Mouse (Mus musculus): ENCODE results near the gene Crkl. TPM values are rescaled to one million over a fixed set of nuclear protein-coding genes. Genes with fewer than 3 reads are reported as not detected.

The Crkl gene
- polyA plus RNA-seq, 1 experiment = 14.8 TPM

DNA sequence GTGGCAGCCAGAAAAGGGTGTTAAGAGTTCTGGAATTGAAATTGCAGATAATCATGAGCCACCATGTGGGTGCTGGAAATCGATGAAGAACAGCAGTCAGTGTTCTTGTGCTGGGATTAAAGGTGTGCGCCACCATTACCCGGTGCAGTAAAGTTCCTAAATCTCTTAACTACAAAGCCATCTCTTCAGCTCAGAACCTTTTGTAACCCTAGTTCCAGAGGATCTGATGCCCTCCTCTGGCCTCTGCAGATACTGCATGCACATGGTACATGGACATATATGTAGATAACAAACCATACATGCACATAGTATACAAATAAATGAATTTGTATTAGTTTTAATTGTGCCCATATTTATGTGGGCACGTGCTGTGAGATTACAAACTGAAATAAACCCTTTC lies 8.5 kb downstream of the Crkl start:
- Histone ChIP-seq H3K4me3 (no peak overlapping the region), H3ac (ENCODE audit: control insufficient read depth, insufficient read length) (no peak overlapping the region), H3K4me2 (ENCODE audit: low read depth) (no peak overlapping the region), H3K79me2 (ENCODE audit: control insufficient read depth, insufficient read depth) (peaks cover 99% of the 10 kb centered on the region), H3K36me3 (ENCODE audit: control insufficient read depth, insufficient read depth) (peaks cover 7% of the 10 kb centered on the region), H3K27me3 (ENCODE audit: control insufficient read depth, insufficient read depth, insufficient read length) (no peaks in the 10 kb centered on the region)
- TF ChIP-seq MYOG (IDR thresholded peaks at IDR 0.05; ENCODE audit: control insufficient read depth in 1 of 3, insufficient read depth in 1 of 3, insufficient read length in 2 of 3, low read depth in 2 of 3) (no peak), USF1 (IDR thresholded peaks at IDR 0.05; ENCODE audit: low read depth) (no peak), POLR2A (IDR thresholded peaks at IDR 0.05; ENCODE audit: insufficient read length, low read depth) (no peak), POLR2AphosphoS2 (IDR thresholded peaks at IDR 0.05; ENCODE audit: insufficient read length, low read depth) (no peak)

DNA sequence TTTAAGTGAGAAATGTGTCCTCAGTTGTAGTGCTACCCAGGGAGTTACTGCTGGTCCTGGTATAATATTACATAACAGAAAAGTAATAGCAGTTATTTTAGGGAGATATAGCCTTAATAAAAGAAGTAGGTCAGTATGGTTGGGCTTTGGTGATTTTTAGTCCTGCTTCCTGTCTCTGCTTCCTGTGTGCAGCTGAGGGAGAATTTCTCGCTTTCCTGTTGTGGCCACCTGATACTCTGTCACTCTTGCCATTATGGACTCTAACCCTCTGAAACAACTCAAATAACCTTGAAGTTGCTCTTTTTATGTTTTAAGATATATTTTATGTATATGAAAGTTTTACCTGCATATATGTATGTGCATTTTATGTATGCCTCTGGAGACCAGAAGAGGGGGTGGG lies 9.8 kb downstream of the Crkl start:
- H3K79me2 ChIP-seq (ENCODE audit: control insufficient read depth, insufficient read depth) = peaks cover 99% of the 10 kb centered on the region
- peaks cover 7% of the 10 kb centered on the region for H3K36me3 ChIP-seq (ENCODE audit: control insufficient read depth, insufficient read depth)
- H3ac ChIP-seq (ENCODE audit: control insufficient read depth, insufficient read length) = no peak overlapping the region
- H3K4me3 ChIP-seq = no peak overlapping the region
- TF ChIP-seq TCF12 (IDR thresholded peaks at IDR 0.05; ENCODE audit: insufficient read depth, poor library complexity, severe bottlenecking) (no peak), MYOD1 (IDR thresholded peaks at IDR 0.05; ENCODE audit: control insufficient read depth in 1 of 3, insufficient read length in 2 of 3, low read depth in 2 of 3) (no peak), CEBPB (IDR thresholded peaks at IDR 0.05; ENCODE audit: insufficient read depth, poor library complexity, severe bottlenecking) (no peak), TCF3 (IDR thresholded peaks at IDR 0.05; ENCODE audit: insufficient read length, low read depth) (no peak), USF1 (IDR thresholded peaks at IDR 0.05; ENCODE audit: low read depth) (no peak), E2F4 (IDR thresholded peaks at IDR 0.05; ENCODE audit: insufficient read depth) (no peak), POLR2AphosphoS2 (IDR thresholded peaks at IDR 0.05; ENCODE audit: insufficient read length, low read depth) (no peak)
- no peaks in the 10 kb centered on the region for H3K27me3 ChIP-seq (ENCODE audit: control insufficient read depth, insufficient read depth, insufficient read length)
- no peak overlapping the region for H3K4me2 ChIP-seq (ENCODE audit: low read depth)

DNA sequence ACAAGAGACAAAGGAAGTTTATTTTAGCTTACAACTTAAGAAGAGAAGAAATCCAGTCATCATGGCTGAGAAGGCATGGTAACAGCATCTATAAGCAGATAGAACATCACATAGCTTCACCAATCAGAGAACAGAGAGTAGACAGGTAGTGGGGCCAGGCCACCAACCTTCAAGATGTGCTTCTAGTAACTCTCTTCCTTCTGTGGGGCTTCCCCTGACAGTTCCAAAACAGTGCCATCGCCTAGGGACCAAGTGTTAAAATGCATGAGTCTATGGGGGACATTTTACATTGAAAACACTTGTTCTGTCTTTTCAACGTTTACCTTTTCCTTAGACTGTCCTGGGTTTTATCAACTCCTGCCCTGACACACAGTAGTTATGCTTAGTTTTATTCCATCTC lies 11.4 kb downstream of the Crkl start:
- peaks cover 91% of the 10 kb centered on the region for H3K79me2 ChIP-seq (ENCODE audit: control insufficient read depth, insufficient read depth)
- no peak overlapping the region for H3K4me2 ChIP-seq (ENCODE audit: low read depth)
- no peak overlapping the region for H3K4me3 ChIP-seq
- no peak for TF ChIP-seq USF1 (IDR thresholded peaks at IDR 0.05; ENCODE audit: low read depth)
- TF ChIP-seq SRF (IDR thresholded peaks at IDR 0.05; ENCODE audit: control insufficient read depth, insufficient read length, low read depth) = no peak
- TF ChIP-seq TCF12 (IDR thresholded peaks at IDR 0.05; ENCODE audit: insufficient read depth, poor library complexity, severe bottlenecking) = no peak
- TF ChIP-seq MYOG (IDR thresholded peaks at IDR 0.05; ENCODE audit: control insufficient read depth in 1 of 3, insufficient read depth in 1 of 3, insufficient read length in 2 of 3, low read depth in 2 of 3) = no peak
- no peak for TF ChIP-seq CEBPB (IDR thresholded peaks at IDR 0.05; ENCODE audit: insufficient read depth, poor library complexity, severe bottlenecking)
- no peak for TF ChIP-seq TCF3 (IDR thresholded peaks at IDR 0.05; ENCODE audit: insufficient read length, low read depth)
- no peak for TF ChIP-seq REST (IDR thresholded peaks at IDR 0.05; ENCODE audit: insufficient read depth, insufficient read length)
- TF ChIP-seq POLR2AphosphoS2 (IDR thresholded peaks at IDR 0.05; ENCODE audit: insufficient read length, low read depth) = no peak
- TF ChIP-seq E2F4 (IDR thresholded peaks at IDR 0.05; ENCODE audit: insufficient read depth) = no peak
- TF ChIP-seq MYOD1 (IDR thresholded peaks at IDR 0.05; ENCODE audit: control insufficient read depth in 1 of 3, insufficient read length in 2 of 3, low read depth in 2 of 3) = no peak
- no peak for TF ChIP-seq MAX (IDR thresholded peaks at IDR 0.05; ENCODE audit: low read depth)
- TF ChIP-seq POLR2A (IDR thresholded peaks at IDR 0.05; ENCODE audit: insufficient read length, low read depth) = no peak
- H3K36me3 ChIP-seq (ENCODE audit: control insufficient read depth, insufficient read depth) = peaks cover 7% of the 10 kb centered on the region
- H3K27me3 ChIP-seq (ENCODE audit: control insufficient read depth, insufficient read depth, insufficient read length) = no peaks in the 10 kb centered on the region
- H3ac ChIP-seq (ENCODE audit: control insufficient read depth, insufficient read length) = no peak overlapping the region

DNA sequence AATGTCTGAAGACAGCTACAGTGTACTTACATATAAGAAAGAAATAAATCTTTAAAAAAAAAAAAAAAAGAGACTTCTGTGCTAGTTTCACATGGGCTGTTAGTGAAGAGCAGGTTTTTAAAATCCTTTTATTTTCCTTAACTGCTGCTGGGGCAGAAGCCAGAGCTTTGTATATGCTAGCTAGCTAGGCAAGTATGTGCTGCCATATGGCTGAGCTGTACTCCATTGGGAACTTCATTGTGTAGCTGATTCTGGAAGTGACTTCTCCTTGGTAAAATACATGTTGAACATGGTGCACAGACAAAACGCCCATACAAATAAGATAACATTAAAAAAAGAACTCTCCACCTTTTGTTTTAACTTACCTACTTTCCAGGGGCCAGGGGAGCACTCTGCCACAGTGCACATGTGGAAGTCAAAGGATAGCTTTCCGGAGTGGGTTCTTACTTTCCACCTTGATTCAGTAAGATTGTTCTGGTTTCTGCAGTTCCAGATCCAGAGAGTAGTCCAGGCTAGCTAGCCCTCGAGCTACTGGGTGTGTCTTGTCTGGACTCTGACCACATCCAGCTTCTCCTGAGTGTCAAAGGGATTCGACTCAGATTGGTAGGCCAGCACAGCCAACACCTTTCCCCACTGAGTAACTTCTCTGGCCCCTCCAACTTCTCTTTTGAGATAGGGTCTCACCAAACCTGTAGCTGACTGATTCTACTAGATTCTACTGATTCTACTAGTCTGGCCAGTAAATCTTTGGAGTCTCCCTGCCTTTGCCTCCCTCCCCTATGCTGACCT lies 15.3 kb downstream of the Crkl start:
- peaks cover 86% of the 10 kb centered on the region for H3K79me2 ChIP-seq (ENCODE audit: control insufficient read depth, insufficient read depth)
- no peak overlapping the region for H3K4me2 ChIP-seq (ENCODE audit: low read depth)
- H3K36me3 ChIP-seq (ENCODE audit: control insufficient read depth, insufficient read depth) = peaks cover 12% of the 10 kb centered on the region

More for the DNA sequence above, 15.3 kb downstream of the Crkl start:
- TF ChIP-seq POLR2A (IDR thresholded peaks at IDR 0.05; ENCODE audit: insufficient read length, low read depth) = no peak
- TF ChIP-seq USF1 (IDR thresholded peaks at IDR 0.05; ENCODE audit: low read depth) = no peak
- TF ChIP-seq CEBPB (IDR thresholded peaks at IDR 0.05; ENCODE audit: insufficient read depth, poor library complexity, severe bottlenecking) = no peak
- TF ChIP-seq MAX (IDR thresholded peaks at IDR 0.05; ENCODE audit: low read depth) = no peak
- TF ChIP-seq MYOD1 (IDR thresholded peaks at IDR 0.05; ENCODE audit: control insufficient read depth in 1 of 3, insufficient read length in 2 of 3, low read depth in 2 of 3) = no peak
- no peak for TF ChIP-seq POLR2AphosphoS2 (IDR thresholded peaks at IDR 0.05; ENCODE audit: insufficient read length, low read depth)
- TF ChIP-seq E2F4 (IDR thresholded peaks at IDR 0.05; ENCODE audit: insufficient read depth) = no peak
- TF ChIP-seq TCF12 (IDR thresholded peaks at IDR 0.05; ENCODE audit: insufficient read depth, poor library complexity, severe bottlenecking) = no peak
- no peak for TF ChIP-seq TCF3 (IDR thresholded peaks at IDR 0.05; ENCODE audit: insufficient read length, low read depth)
- no peak for TF ChIP-seq REST (IDR thresholded peaks at IDR 0.05; ENCODE audit: insufficient read depth, insufficient read length)
- no peak for TF ChIP-seq MYOG (IDR thresholded peaks at IDR 0.05; ENCODE audit: control insufficient read depth in 1 of 3, insufficient read depth in 1 of 3, insufficient read length in 2 of 3, low read depth in 2 of 3)
- no peak for TF ChIP-seq SRF (IDR thresholded peaks at IDR 0.05; ENCODE audit: control insufficient read depth, insufficient read length, low read depth)
- Histone ChIP-seq H3K27me3 (ENCODE audit: control insufficient read depth, insufficient read depth, insufficient read length) (no peaks in the 10 kb centered on the region), H3K4me3 (no peak overlapping the region), H3ac (ENCODE audit: control insufficient read depth, insufficient read length) (no peak overlapping the region)

Measured in myocyte (in vitro differentiated cells).